Comparison of ENCODE assay signal across 9 mouse cellular contexts in the genomic region with DNA sequence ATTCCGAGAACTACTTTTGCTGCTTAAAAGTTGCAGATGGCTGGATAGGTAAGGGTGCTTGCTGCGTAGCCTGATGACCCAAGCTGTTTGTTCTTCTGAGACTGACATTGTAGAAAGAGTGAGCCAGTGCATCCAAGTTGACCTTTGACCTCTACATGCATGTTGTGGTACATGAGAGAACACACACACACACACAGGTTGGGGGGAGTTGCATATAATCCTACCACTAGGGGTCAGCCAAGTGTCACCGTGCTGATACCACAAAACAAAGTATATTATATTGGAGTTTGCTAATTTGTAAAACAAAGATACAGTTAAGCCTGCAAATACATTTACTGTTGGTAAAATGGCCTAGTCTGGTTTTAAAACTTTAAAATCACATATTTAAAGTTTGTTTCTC. TPM values are rescaled to one million over a fixed set of nuclear protein-coding genes. Genes with fewer than 3 reads are reported as not detected.
DNase-seq lines count a peak whose midpoint lies in the region; ATAC-seq and TF ChIP-seq lines count a peak whose summit lies in the region.
"Had no signal": no experiment of that assay in that cellular context is flagged by ENCODE, and none has a peak within 500 bp of the region (broad histone marks: within the 10 kb centered on the region; RNA-seq: fewer than 3 reads in every experiment).

No protein-coding gene starts in this region.

- intact Hi-C loops in gastrocnemius, postnatal 36 days (cut with DNase I): no loop called here

- no peak overlapping the region for H3K9ac ChIP-seq in kidney, postnatal 0 days (ENCODE audit: low read depth, low read length)
- H3K9ac ChIP-seq: limb, embryonic 13.5 days had no signal

- no peak overlapping the region for H3K27ac ChIP-seq in kidney, postnatal 0 days
- H3K27ac ChIP-seq: limb, embryonic 13.5 days had no signal

- ATAC-seq in kidney, postnatal 0 days (replicated peaks; ENCODE audit: low FRiP score, low read depth): peak; percentile 65; the same call in 1 of the 2 replicates

- TF ChIP-seq CTCF in kidney, postnatal 0 days (IDR thresholded peaks at IDR 0.05; ENCODE audit: low read depth): peak; percentile 84

- no peak overlapping the region for H3K4me2 ChIP-seq in kidney, postnatal 0 days (ENCODE audit: low read length)
- H3K4me2 ChIP-seq: limb, embryonic 13.5 days had no signal

- no peaks in the 10 kb centered on the region for H3K27me3 ChIP-seq in kidney, postnatal 0 days (ENCODE audit: insufficient read depth, low read length)
- H3K27me3 ChIP-seq: limb, embryonic 13.5 days had no signal

- peak; percentile 19 for DNase-seq in gastrocnemius, postnatal 10 days
- no peak for DNase-seq in gastrocnemius, postnatal 36 days
- peak; percentile 80 for DNase-seq in 3T3-L1 (ENCODE audit: low read depth, low spot score)
- DNase-seq in Muller cell, postnatal 12 days (ENCODE audit: inconsistent ontology term): peak; percentile 36
- peak; percentile 49 for DNase-seq in embryo, embryonic 9.5 days (ENCODE audit: extremely low spot score)
- peak; percentile 71 for DNase-seq in kidney, postnatal 0 days (ENCODE audit: low spot score)
- peak; percentile 74 for DNase-seq in retina, postnatal 1 day
- DNase-seq in ovary, postnatal 10 days (ENCODE audit: low spot score): no peak

- no peaks in the 10 kb centered on the region for H3K4me1 ChIP-seq in kidney, postnatal 0 days (replicated peaks; ENCODE audit: insufficient read depth, low read length)
- H3K4me1 ChIP-seq: limb, embryonic 13.5 days had no signal

- H3K36me3 ChIP-seq in kidney, postnatal 0 days (ENCODE audit: insufficient read depth, low read length): no peaks in the 10 kb centered on the region

- WGBS in kidney, postnatal 0 days: 76% methylated on average over 3 of the region's 3 CpGs

- H3K9me3 ChIP-seq in kidney, postnatal 0 days (replicated peaks; ENCODE audit: low read length): no peaks in the 10 kb centered on the region
- H3K9me3 ChIP-seq: limb, embryonic 13.5 days had no signal

- H3K4me3 ChIP-seq in kidney, postnatal 0 days (replicated peaks; ENCODE audit: low read depth, low read length): no peak overlapping the region
- H3K4me3 ChIP-seq: limb, embryonic 13.5 days had no signal

RNA-seq across cellular contexts. Expression of a gene that starts 17.0 kb away (rescaled TPM):
- total RNA-seq in gastrocnemius, postnatal 10 days (2021): 10 to 100 TPM; 55.6 to 58.0 TPM
- total RNA-seq in gastrocnemius, postnatal 36 days (2021): 100 to 1,000 TPM; 125 to 136 TPM
- polyA plus RNA-seq in kidney, postnatal 0 days (2015; fragmentation: Nextera tagmentation; extraction: Ambion mirVana): 32.2 and 35.9 TPM in 2 replicates

RNA-seq across cellular contexts. Expression of a gene that starts 25.4 kb away (rescaled TPM):
- 1 to 10 TPM; 3.2 to 3.9 TPM for total RNA-seq in gastrocnemius, postnatal 10 days (2021)
- total RNA-seq in gastrocnemius, postnatal 36 days (2021): 1 to 10 TPM; 2.7 to 4.1 TPM
- polyA plus RNA-seq in kidney, postnatal 0 days (2015; fragmentation: Nextera tagmentation; extraction: Ambion mirVana): 28.3 and 31.0 TPM in 2 replicates

RNA-seq across cellular contexts. Expression of a gene that starts 55.8 kb away (rescaled TPM):
- total RNA-seq in gastrocnemius, postnatal 10 days (2021): 1 to 10 TPM; 3.1 to 4.0 TPM
- 1 to 10 TPM; 2.2 to 3.0 TPM for total RNA-seq in gastrocnemius, postnatal 36 days (2021)
- polyA plus RNA-seq in kidney, postnatal 0 days (2015; fragmentation: Nextera tagmentation; extraction: Ambion mirVana): 20.6 and 24.7 TPM in 2 replicates

RNA-seq across cellular contexts. Expression of a gene that starts 55.9 kb away (rescaled TPM):
- 10 to 100 TPM; 31.7 to 37.6 TPM for total RNA-seq in gastrocnemius, postnatal 10 days (2021)
- total RNA-seq in gastrocnemius, postnatal 36 days (2021): 10 to 100 TPM; 22.0 to 25.0 TPM
- polyA plus RNA-seq in kidney, postnatal 0 days (2015; fragmentation: Nextera tagmentation; extraction: Ambion mirVana): 190 and 191 TPM in 2 replicates

Comparison
In these comparisons a context has a peak if more than half of its experiments do, and no peak if none do; other contexts are left out.
1. DNase-seq: peak in gastrocnemius, postnatal 10 days (single experiment), 3T3-L1 (single experiment), Muller cell, postnatal 12 days (single experiment), embryo, embryonic 9.5 days (single experiment), kidney, postnatal 0 days (single experiment) and retina, postnatal 1 day (single experiment); none in gastrocnemius, postnatal 36 days (0 of 2) and ovary, postnatal 10 days (single experiment).